Mouse (Mus musculus) neural tube, embryonic 12.5 days (tissue): ENCODE measurements around the gene Elovl1. TPM values are rescaled to one million over a fixed set of nuclear protein-coding genes. Genes with fewer than 3 reads are reported as not detected.

Experiments
- ATAC-seq: fragments of 200-750 bp; cut with Nextera tagmentation; 2 replicates; pipeline ENCODE4 v1.8.0; 2017; ENCODE audit warnings: low read depth, mild to moderate bottlenecking, moderate TSS enrichment, moderate library complexity; ENCODE audit not compliant: low FRiP score
- H3K27ac ChIP-seq: fragments of 300-500 bp; sonication (generic); 2 replicates; pipeline ENCODE4 v1.5.1; 2016
- H3K27me3 ChIP-seq: fragments of 300-500 bp; sonication (generic); replicated peaks from 2 replicates; pipeline ENCODE4 v1.6.1; 2016; ENCODE audit warnings: mild to moderate bottlenecking
- H3K36me3 ChIP-seq: fragments of 300-500 bp; sonication (generic); 2 replicates; pipeline ENCODE4 v1.6.1; 2016; ENCODE audit warnings: mild to moderate bottlenecking
- H3K4me1 ChIP-seq: fragments of 300-500 bp; sonication (generic); 2 replicates; pipeline ENCODE4 v1.6.1; 2016
- H3K4me2 ChIP-seq: fragments of 300-500 bp; sonication (generic); replicated peaks from 2 replicates; pipeline ENCODE4 v1.6.1; 2016; ENCODE audit warnings: mild to moderate bottlenecking
- H3K4me3 ChIP-seq: fragments of 300-500 bp; sonication (generic); 2 replicates; pipeline ENCODE4 v1.5.1; 2016
- H3K9ac ChIP-seq: fragments of 300-500 bp; sonication (generic); 2 replicates; pipeline ENCODE4 v1.6.1; 2016; ENCODE audit warnings: mild to moderate bottlenecking
- H3K9me3 ChIP-seq: fragments of 300-500 bp; sonication (generic); 2 replicates; pipeline ENCODE4 v1.6.1; 2016; ENCODE audit warnings: mild to moderate bottlenecking
- WGBS: fragments of 180-500 bp; shearing (Covaris S2); methylation state at CpG from one replicate; pipeline ENCODE4 v1.1.7; 2016; 5-methylcytosine and 5-hydroxymethylcytosine counted together
- polyA plus RNA-seq: library from polyadenylated mRNA; unstranded; fragments of >200 nt; fragmentation: Nextera tagmentation; extraction: Ambion mirVana; gene quantifications from 2 replicates; pipeline ENCODE4 v1.2.1, GENCODE M21; 2016

The Elovl1 gene
- 38.2 and 40.6 TPM in 2 replicates for polyA plus RNA-seq

GRCm38 (mm10) chr4:118427768-118428451 lies at the start of gene Elovl1:
Elovl1 (plus strand) TSS chr4:118428093.
- peaks cover 19% of the 10 kb centered on the region for H3K4me1 ChIP-seq

GRCm38 (mm10) chr4:118383271-118383670 lies 44.6 kb upstream of the Elovl1 start:
- no peak overlapping the region for H3K4me2 ChIP-seq
- H3K36me3 ChIP-seq: peaks cover 97% of the 10 kb centered on the region
- no peak overlapping the region for H3K4me3 ChIP-seq
- no peaks in the 10 kb centered on the region for H3K4me1 ChIP-seq
- 97% methylated on average over 7 of the region's 7 CpGs for WGBS
- no peak overlapping the region for H3K27ac ChIP-seq
- ATAC-seq: no peak
- H3K9ac ChIP-seq: no peak overlapping the region
- H3K27me3 ChIP-seq: no peaks in the 10 kb centered on the region
- H3K9me3 ChIP-seq: no peaks in the 10 kb centered on the region

More at GRCm38 (mm10) chr4:118427768-118428451, at the start of gene Elovl1:
- Histone ChIP-seq H3K36me3 (peaks cover 32% of the 10 kb centered on the region), H3K9me3 (no peaks in the 10 kb centered on the region), H3K4me3 (peak within 1 kb of the TSS; percentile 59), H3K27me3 (no peaks in the 10 kb centered on the region), H3K9ac (peak within 1 kb of the TSS; percentile 67), H3K4me2 (peak within 1 kb of the TSS; percentile 85), H3K27ac (peak within 1 kb of the TSS; percentile 54; the same call in 1 of the 2 replicates)
- under 1% methylated on average over 19 of the region's 31 CpGs for WGBS
- peak; percentile 92 for ATAC-seq

GRCm38 (mm10) chr4:118387316-118387715 lies 40.6 kb upstream of the Elovl1 start:
- H3K27me3 ChIP-seq: no peaks in the 10 kb centered on the region
- H3K4me1 ChIP-seq: no peaks in the 10 kb centered on the region
- peaks cover 100% of the 10 kb centered on the region for H3K36me3 ChIP-seq
- no peak overlapping the region for H3K27ac ChIP-seq
- ATAC-seq: no peak
- H3K9ac ChIP-seq: no peak overlapping the region
- 90% methylated on average over 8 of the region's 8 CpGs for WGBS
- no peaks in the 10 kb centered on the region for H3K9me3 ChIP-seq
- H3K4me3 ChIP-seq: no peak overlapping the region
- no peak overlapping the region for H3K4me2 ChIP-seq

GRCm38 (mm10) chr4:118390146-118390545 lies 37.7 kb upstream of the Elovl1 start:
- Histone ChIP-seq H3K9ac (no peak overlapping the region), H3K4me2 (no peak overlapping the region), H3K36me3 (peaks cover 100% of the 10 kb centered on the region), H3K27me3 (no peaks in the 10 kb centered on the region), H3K4me3 (no peak overlapping the region), H3K9me3 (no peaks in the 10 kb centered on the region), H3K27ac (no peak overlapping the region), H3K4me1 (no peaks in the 10 kb centered on the region)
- 94% methylated on average over 11 of the region's 11 CpGs for WGBS
- ATAC-seq: no peak

GRCm38 (mm10) chr4:118394505-118394904 lies 33.4 kb upstream of the Elovl1 start:
- WGBS: 94% methylated on average over 6 of the region's 6 CpGs
- Histone ChIP-seq H3K36me3 (peaks cover 99% of the 10 kb centered on the region), H3K27me3 (no peaks in the 10 kb centered on the region), H3K4me1 (no peaks in the 10 kb centered on the region), H3K9ac (no peak overlapping the region), H3K9me3 (no peaks in the 10 kb centered on the region), H3K4me2 (no peak overlapping the region), H3K4me3 (no peak overlapping the region), H3K27ac (no peak overlapping the region)
- ATAC-seq: no peak

- Histone ChIP-seq H3K27me3 (no peaks in the 10 kb centered on the region), H3K36me3 (peaks cover 96% of the 10 kb centered on the region), H3K4me2 (no peak overlapping the region), H3K27ac (no peak overlapping the region), H3K4me3 (no peak overlapping the region), H3K4me1 (no peaks in the 10 kb centered on the region), H3K9ac (no peak overlapping the region), H3K9me3 (no peaks in the 10 kb centered on the region)
- WGBS: 90% methylated on average over 4 of the region's 4 CpGs
- no peak for ATAC-seq
Measured at GRCm38 (mm10) chr4:118395289-118395688, 32.6 kb upstream of the Elovl1 start.

- Histone ChIP-seq H3K4me2 (no peak overlapping the region), H3K36me3 (peaks cover 91% of the 10 kb centered on the region), H3K4me1 (no peaks in the 10 kb centered on the region), H3K4me3 (no peak overlapping the region), H3K27ac (no peak overlapping the region), H3K27me3 (no peaks in the 10 kb centered on the region), H3K9ac (no peak overlapping the region), H3K9me3 (no peaks in the 10 kb centered on the region)
- no peak for ATAC-seq
- 78% methylated on average over 3 of the region's 3 CpGs for WGBS
Measured at GRCm38 (mm10) chr4:118396433-118396832, 31.5 kb upstream of the Elovl1 start.

GRCm38 (mm10) chr4:118398400-118398799 lies 29.5 kb upstream of the Elovl1 start:
- H3K4me3 ChIP-seq: no peak overlapping the region
- H3K4me1 ChIP-seq: no peaks in the 10 kb centered on the region
- H3K27ac ChIP-seq: no peak overlapping the region
- no peaks in the 10 kb centered on the region for H3K9me3 ChIP-seq
- peaks cover 91% of the 10 kb centered on the region for H3K36me3 ChIP-seq
- 93% methylated on average over 6 of the region's 6 CpGs for WGBS
- no peak overlapping the region for H3K9ac ChIP-seq
- H3K4me2 ChIP-seq: no peak overlapping the region
- no peaks in the 10 kb centered on the region for H3K27me3 ChIP-seq
- no peak for ATAC-seq

- Histone ChIP-seq H3K4me1 (no peaks in the 10 kb centered on the region), H3K9me3 (no peaks in the 10 kb centered on the region), H3K27me3 (no peaks in the 10 kb centered on the region), H3K27ac (no peak overlapping the region), H3K9ac (no peak overlapping the region), H3K4me3 (no peak overlapping the region), H3K36me3 (peaks cover 73% of the 10 kb centered on the region), H3K4me2 (no peak overlapping the region)
- 96% methylated on average over 3 of the region's 3 CpGs for WGBS
- ATAC-seq: no peak
Measured at GRCm38 (mm10) chr4:118401421-118401820, 26.5 kb upstream of the Elovl1 start.

GRCm38 (mm10) chr4:118401918-118402317 lies 26.0 kb upstream of the Elovl1 start:
- 94% methylated on average over 5 of the region's 5 CpGs for WGBS
- Histone ChIP-seq H3K9me3 (no peaks in the 10 kb centered on the region), H3K27ac (no peak overlapping the region), H3K36me3 (peaks cover 68% of the 10 kb centered on the region), H3K4me3 (no peak overlapping the region), H3K4me1 (no peaks in the 10 kb centered on the region), H3K4me2 (no peak overlapping the region), H3K9ac (no peak overlapping the region), H3K27me3 (no peaks in the 10 kb centered on the region)
- no peak for ATAC-seq

- H3K27ac ChIP-seq: no peak overlapping the region
- 94% methylated on average over 12 of the region's 12 CpGs for WGBS
- H3K9ac ChIP-seq: no peak overlapping the region
- H3K4me1 ChIP-seq: no peaks in the 10 kb centered on the region
- no peak overlapping the region for H3K4me3 ChIP-seq
- H3K9me3 ChIP-seq: no peaks in the 10 kb centered on the region
- H3K36me3 ChIP-seq: peaks cover 60% of the 10 kb centered on the region
- ATAC-seq: no peak
- H3K4me2 ChIP-seq: no peak overlapping the region
- H3K27me3 ChIP-seq: no peaks in the 10 kb centered on the region
Measured at GRCm38 (mm10) chr4:118402701-118403100, 25.2 kb upstream of the Elovl1 start.

- Histone ChIP-seq H3K9ac (peak within 1 kb of the TSS; percentile 95), H3K4me2 (peak within 1 kb of the TSS; percentile 93), H3K9me3 (no peaks in the 10 kb centered on the region), H3K4me1 (peaks cover 19% of the 10 kb centered on the region), H3K27ac (no peak within 1 kb of the TSS; the same call in 1 of the 2 replicates), H3K36me3 (peaks cover 41% of the 10 kb centered on the region), H3K4me3 (peak within 1 kb of the TSS; percentile 93), H3K27me3 (no peaks in the 10 kb centered on the region)
- WGBS: under 1% methylated on average over 53 of the region's 53 CpGs
- ATAC-seq: peak; percentile 96
Measured at GRCm38 (mm10) chr4:118409142-118409900, 18.6 kb upstream of the Elovl1 start, which contains the start of the genes Szt2 and Med8. Szt2 (minus strand) TSS chr4:118409273. Med8 (plus strand) TSS chr4:118409337.
